Mouse (Mus musculus): ENCODE measurements at regions not wholly inside any gene's neighbourhood (a gene's known extent, or its start where the extent isn't known, plus 50 kb on each side); places are given as distances from the start of the nearest gene placed in this dataset.

DNA sequence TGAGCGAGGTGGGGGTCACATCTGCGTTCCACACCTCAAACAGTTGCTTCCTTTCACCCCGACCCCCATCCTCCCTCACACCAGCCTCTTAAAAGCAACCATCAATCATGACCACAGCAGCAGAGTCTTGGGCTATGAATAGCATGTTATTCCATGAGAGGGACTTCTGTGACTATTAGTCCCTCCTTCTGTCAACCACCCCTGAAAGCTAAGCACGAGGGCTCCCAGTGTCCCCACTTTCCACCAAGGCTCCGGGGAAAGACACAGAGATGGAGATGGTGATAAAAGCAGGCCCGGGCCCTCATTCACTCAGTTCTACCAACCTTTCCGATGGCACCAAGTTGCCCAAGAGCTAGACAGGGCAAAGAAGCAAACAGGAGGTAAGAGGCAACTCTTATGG, 66.3 kb upstream of the Rgma start:
- no peak for DNase-seq (ENCODE audit: low spot score in 2 of 2)

DNA sequence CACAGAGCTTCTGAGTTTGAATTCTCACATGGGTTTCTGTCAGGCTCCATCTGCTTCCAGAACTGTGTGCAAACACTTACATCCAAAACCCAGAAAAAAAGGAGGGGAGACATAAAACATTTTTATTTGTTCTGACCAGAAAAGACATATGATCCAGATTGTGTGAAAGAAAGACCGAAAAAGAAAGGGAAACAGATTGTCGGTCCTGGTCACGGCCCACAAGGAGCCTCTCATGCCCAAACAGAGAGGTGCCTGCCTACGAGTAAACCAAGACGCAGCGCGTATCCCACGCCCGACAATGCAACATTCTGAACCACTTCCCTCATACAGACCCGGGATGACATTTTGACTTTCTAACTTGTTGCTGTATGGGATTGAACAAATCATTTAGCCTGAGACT, 65.3 kb upstream of the Rgma start:
- DNase-seq (ENCODE audit: low spot score in 2 of 2), result no peak

DNA sequence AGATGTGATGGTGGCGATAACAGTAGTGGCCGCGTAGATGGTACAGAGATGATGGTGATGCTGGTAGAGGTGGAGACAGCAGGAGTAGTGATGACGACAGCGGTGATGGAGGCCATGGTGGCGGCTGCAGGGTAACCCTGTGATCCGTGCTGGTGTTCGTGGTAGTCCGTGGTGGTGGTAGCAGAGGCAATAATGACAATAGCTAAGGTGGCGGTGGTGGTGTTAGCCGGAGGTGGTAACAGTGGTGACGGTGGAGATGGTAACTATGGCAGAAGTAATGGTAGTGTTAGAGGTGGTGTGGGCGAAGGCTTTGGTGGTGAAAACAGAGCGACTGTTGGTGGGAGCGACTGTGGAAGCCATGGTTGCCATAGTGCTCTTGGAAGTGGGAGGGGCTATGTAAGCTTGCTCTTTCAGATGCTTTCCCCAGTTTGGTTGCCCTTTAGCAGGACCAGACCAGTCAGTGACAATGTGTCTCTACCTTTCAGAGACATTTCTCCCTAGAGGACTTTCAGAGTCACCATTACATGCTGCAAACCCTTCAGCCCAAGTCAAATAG, 64.7 kb upstream of the Rgma start:
- DNase-seq (ENCODE audit: low spot score in 2 of 2), result no peak

DNA sequence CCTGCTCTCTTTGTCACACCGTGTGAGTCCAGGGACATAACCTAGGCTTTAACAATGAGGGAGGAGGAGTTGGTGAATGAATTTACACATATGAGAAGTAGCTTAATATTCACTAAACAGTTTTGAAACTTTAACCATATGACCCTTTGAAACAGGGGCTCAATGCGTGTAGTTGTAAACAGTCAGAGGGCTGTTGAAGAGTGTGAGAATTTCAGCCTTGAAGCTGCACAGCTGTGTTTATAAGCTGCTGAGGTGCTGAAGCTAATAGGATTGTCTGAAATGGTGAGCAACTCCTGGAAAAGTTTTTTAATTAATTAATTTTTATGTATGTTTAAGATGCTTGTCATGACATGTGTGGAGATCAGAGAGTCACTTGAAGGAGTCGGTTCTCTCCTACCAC, 59.8 kb upstream of the Rgma start:
- DNase-seq (ENCODE audit: low spot score in 2 of 2), result no peak

DNA sequence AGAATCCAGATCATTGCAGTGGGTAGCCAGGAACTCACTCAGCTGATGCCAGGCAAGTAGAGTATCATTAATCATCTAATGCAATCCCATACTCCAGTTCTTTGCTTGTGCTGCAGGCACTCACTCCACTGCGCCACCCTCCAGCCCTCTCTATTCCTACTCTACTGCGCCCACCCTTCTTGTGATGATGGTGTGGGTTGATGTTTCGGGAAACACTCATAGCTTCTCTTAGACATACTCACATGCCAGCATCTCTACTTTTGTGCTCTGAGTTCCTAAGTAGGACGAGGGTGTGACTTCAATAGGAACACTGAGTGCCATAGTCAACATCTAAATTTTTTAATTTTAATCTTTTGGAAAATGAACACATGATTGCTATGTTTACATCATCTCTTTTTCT, 57.7 kb upstream of the Rgma start:
- DNase-seq (ENCODE audit: low spot score in 2 of 2), result no peak

DNA sequence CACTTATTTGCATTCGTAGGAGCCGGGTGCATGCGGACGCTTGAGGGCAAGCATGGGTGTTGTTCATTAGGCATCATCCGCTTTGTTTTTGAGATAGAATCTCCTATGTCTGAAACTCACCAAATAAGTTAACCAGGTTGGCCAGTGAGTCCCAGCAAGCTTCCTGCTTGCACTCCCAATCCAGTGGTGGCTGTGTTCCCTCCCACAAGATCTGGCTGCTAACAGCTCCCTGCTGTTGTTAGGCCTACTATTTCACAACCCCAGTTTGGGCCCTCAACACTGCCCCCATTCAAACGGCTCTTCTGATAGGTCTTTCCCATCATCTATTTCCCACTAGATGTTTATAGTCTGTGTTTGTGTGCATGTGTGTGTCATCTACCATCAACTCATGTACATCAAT, 56.3 kb upstream of the Rgma start:
- no peak for DNase-seq (ENCODE audit: low spot score in 2 of 2)

DNA sequence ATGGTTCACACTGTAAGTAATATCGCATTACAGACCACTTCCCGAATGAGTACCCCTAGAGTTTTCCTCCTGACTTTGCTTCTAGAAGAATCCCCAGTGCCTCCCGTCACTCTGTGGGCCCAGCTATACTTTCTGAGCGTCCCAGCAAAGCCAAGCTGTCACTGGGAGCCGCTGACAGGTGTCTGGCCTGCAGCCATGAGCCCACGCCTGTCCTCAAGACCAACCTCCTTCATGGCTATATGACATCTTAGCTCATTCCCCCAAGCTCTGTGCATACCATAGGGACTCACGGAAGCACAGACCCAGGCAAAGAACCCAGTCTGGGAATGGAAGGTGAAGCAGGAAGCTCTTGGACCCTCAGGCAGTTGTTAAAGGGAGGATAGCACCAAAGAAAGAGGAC, 55.3 kb upstream of the Rgma start:
- no peak for DNase-seq (ENCODE audit: low spot score in 2 of 2)

DNA sequence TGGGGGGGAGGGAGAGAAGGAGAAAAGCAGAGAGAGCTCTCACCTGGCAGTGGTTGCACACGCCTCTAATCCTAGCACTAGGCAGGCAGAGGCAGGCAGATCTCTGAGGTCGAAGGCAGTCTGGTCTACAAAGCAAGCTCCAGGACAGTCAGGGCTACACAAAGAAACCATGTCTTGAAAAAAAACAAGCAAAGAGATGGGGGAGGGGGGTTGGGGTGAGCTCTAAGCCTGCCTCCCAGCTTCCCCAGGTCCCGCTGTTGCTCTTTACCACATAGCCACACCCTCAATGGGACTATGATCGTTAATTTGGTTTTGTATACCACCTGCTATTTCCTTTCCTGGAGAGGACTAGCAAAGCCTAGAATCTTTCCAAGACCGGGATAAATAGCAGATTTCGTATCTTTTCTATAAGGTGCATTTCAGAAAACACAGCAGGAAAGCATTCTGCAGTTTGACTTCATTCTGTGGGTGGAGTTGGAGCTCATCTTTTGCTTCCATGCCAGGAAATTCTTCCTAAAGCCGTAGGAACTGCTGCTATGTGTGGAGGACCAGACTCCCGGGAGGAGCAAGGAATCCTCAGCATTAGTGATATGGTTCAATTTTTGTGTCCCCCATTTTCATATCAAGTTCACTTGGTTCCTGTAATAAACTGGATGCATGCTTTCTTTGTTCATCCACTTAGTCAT, 52.7 kb upstream of the Rgma start:
- DNase-seq (ENCODE audit: low spot score in 2 of 2), result no peak

DNA sequence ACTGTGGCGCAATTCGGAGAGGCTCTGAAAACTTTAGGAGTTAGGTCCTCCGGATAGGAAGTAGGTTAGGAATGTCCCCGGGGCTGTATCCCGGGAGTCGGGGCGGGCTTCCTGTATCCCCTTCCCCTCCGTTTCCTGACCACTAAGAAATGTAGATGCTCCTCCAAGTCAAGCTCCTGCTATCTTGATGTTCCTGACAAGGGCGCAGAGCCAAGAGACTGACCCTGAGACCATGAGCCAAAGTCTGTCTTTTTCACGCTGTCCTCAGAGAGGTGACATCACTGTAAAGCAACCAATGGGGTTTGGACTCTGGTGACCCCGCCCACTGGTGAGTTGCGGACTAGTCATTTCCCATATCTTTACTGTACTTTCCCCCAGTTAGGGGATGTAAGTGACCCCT, 51.8 kb upstream of the Rgma start:
- DNase-seq (ENCODE audit: low spot score in 2 of 2), result peak in 1 of 2 experiments; percentile 32

DNA sequence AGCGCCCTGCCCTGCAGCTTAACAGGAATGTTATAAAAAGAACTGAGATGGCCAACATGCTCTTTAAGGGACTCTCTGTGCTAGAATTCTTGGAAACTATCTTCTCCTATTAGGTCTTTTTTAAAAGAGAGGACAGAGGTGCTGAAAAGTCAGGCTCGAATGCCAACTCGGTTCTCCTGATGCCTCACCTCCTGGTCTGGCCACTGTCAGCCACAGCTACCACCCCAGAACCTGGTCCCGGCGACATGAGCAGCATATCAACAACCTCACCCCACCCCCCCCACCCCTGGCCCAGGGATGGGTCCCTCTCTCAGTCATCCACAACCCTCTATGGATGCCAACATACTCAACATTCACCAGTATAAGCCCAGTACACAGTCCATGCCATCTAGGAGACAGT, 49.8 kb upstream of the Rgma start:
- DNase-seq (ENCODE audit: low spot score in 2 of 2), result no peak

All from gastrocnemius, postnatal 4 days (tissue).